Mouse (Mus musculus) hindbrain, embryonic 14.5 days (tissue): Measurements from ENCODE around the gene Cela1. TPM values are rescaled to one million over a fixed set of nuclear protein-coding genes. Genes with fewer than 3 reads are reported as not detected.

Experiments
- ATAC-seq: fragments of 200-750 bp; cut with Nextera tagmentation; 2 replicates; pipeline ENCODE4 v1.8.0; 2017; ENCODE audit warnings: moderate number of reproducible peaks, mild to moderate bottlenecking, moderate TSS enrichment, moderate library complexity; ENCODE audit not compliant: low FRiP score
- DNase-seq: peaks from one replicate; pipeline ENCODE4 v3.0.0-alpha.2; 2015; ENCODE audit warnings: low spot score
- H3K27ac ChIP-seq: fragments of 300-500 bp; sonication (generic); 2 replicates; pipeline ENCODE4 v1.5.1; 2014; ENCODE audit warnings: mild to moderate bottlenecking, moderate library complexity
- H3K27me3 ChIP-seq: fragments of 300-500 bp; sonication (generic); 2 replicates; pipeline ENCODE4 v1.6.1; 2014; ENCODE audit warnings: mild to moderate bottlenecking, low read length, mixed read lengths; ENCODE audit not compliant: control insufficient read depth, insufficient read depth
- H3K36me3 ChIP-seq: fragments of 300-500 bp; sonication (generic); replicated peaks from 2 replicates; pipeline ENCODE4 v1.6.1; 2014; ENCODE audit not compliant: control insufficient read depth, insufficient read depth
- H3K4me1 ChIP-seq: fragments of 300-500 bp; sonication (generic); replicated peaks from 2 replicates; pipeline ENCODE4 v1.6.1; 2014; ENCODE audit warnings: antibody characterized with exemption, low read length, mixed read lengths; ENCODE audit not compliant: control insufficient read depth, insufficient read depth
- H3K4me2 ChIP-seq: fragments of 300-500 bp; sonication (generic); replicated peaks from 2 replicates; pipeline ENCODE4 v1.6.1; 2014; ENCODE audit warnings: mild to moderate bottlenecking, moderate library complexity
- H3K4me3 ChIP-seq: fragments of 300-500 bp; sonication (generic); replicated peaks from 2 replicates; pipeline ENCODE4 v1.5.1; 2014; ENCODE audit warnings: mild to moderate bottlenecking, low read length
- H3K9ac ChIP-seq: fragments of 300-500 bp; sonication (generic); 2 replicates; pipeline ENCODE4 v1.6.1; 2014
- H3K9me3 ChIP-seq: fragments of 300-500 bp; sonication (generic); 2 replicates; pipeline ENCODE4 v1.6.1; 2016; ENCODE audit warnings: low read length; ENCODE audit not compliant: control insufficient read depth
- WGBS: fragments of 180-500 bp; shearing (Covaris S2); extraction: QIAGEN DNeasy Blood & Tissue Kit; methylation state at CpG from one replicate; pipeline ENCODE4 v1.1.7; 2014; 5-methylcytosine and 5-hydroxymethylcytosine counted together
- polyA plus RNA-seq: library from polyadenylated mRNA; unstranded; fragments of >200 nt; fragmentation: Nextera tagmentation; extraction: Ambion mirVana; gene quantifications from 2 replicates; pipeline ENCODE4 v1.2.1, GENCODE M21; 2014

Cela1 gene
- polyA plus RNA-seq, 1 experiment from 2014 or later, result 1.0 TPM

GRCm38 (mm10) chr15:100669337-100669736 lies 18.4 kb downstream of the Cela1 start, which contains the start of gene Bin2:
Gene Bin2 (minus strand): TSS chr15:100669553.
- Histone ChIP-seq H3K9me3 (no peaks in the 10 kb centered on the region), H3K4me2 (no peak within 1 kb of the TSS), H3K9ac (no peak within 1 kb of the TSS), H3K27me3 (no peaks in the 10 kb centered on the region), H3K4me3 (no peak within 1 kb of the TSS), H3K27ac (no peak within 1 kb of the TSS), H3K36me3 (no peaks in the 10 kb centered on the region), H3K4me1 (no peaks in the 10 kb centered on the region)
- DNase-seq (no peak), ATAC-seq (no peak)
- WGBS, result 89% methylated on average over 19 of the region's 20 CpGs

- no peak for ATAC-seq
- DNase-seq, result no peak
- H3K36me3 ChIP-seq, result no peaks in the 10 kb centered on the region
- H3K4me3 ChIP-seq, result no peak overlapping the region
- H3K4me2 ChIP-seq, result no peak overlapping the region
- H3K4me1 ChIP-seq, result no peaks in the 10 kb centered on the region
- H3K27ac ChIP-seq, result no peak overlapping the region
- H3K9me3 ChIP-seq, result no peaks in the 10 kb centered on the region
- no peak overlapping the region for H3K9ac ChIP-seq
- 91% methylated on average over 5 of the region's 5 CpGs for WGBS
- no peaks in the 10 kb centered on the region for H3K27me3 ChIP-seq
Observed at GRCm38 (mm10) chr15:100667871-100668545, 19.7 kb downstream of the Cela1 start.

- Histone ChIP-seq H3K4me2 (no peak overlapping the region), H3K9me3 (no peaks in the 10 kb centered on the region), H3K9ac (no peak overlapping the region), H3K27ac (no peak overlapping the region), H3K27me3 (no peaks in the 10 kb centered on the region), H3K4me3 (no peak overlapping the region), H3K4me1 (no peaks in the 10 kb centered on the region), H3K36me3 (no peaks in the 10 kb centered on the region)
- ATAC-seq (no peak), DNase-seq (no peak)
- WGBS, result 65% methylated on average over 6 of the region's 6 CpGs
Observed at GRCm38 (mm10) chr15:100667420-100667819, 20.3 kb downstream of the Cela1 start.

GRCm38 (mm10) chr15:100666851-100667250 lies 20.9 kb downstream of the Cela1 start:
- no peak overlapping the region for H3K4me3 ChIP-seq
- 37% methylated on average over 12 of the region's 12 CpGs for WGBS
- no peak for DNase-seq
- no peaks in the 10 kb centered on the region for H3K27me3 ChIP-seq
- H3K4me2 ChIP-seq, result no peak overlapping the region
- no peak overlapping the region for H3K27ac ChIP-seq
- no peak for ATAC-seq
- H3K9ac ChIP-seq, result no peak overlapping the region
- H3K36me3 ChIP-seq, result no peaks in the 10 kb centered on the region
- H3K9me3 ChIP-seq, result no peaks in the 10 kb centered on the region
- no peaks in the 10 kb centered on the region for H3K4me1 ChIP-seq

GRCm38 (mm10) chr15:100666219-100666696 lies 21.5 kb downstream of the Cela1 start:
- H3K27me3 ChIP-seq, result no peaks in the 10 kb centered on the region
- no peak for DNase-seq

GRCm38 (mm10) chr15:100665411-100666218 lies 22.1 kb downstream of the Cela1 start:
- Histone ChIP-seq H3K36me3 (no peaks in the 10 kb centered on the region), H3K9me3 (no peaks in the 10 kb centered on the region), H3K9ac (no peak overlapping the region), H3K27ac (no peak overlapping the region), H3K4me2 (no peak overlapping the region), H3K4me3 (no peak overlapping the region), H3K27me3 (no peaks in the 10 kb centered on the region), H3K4me1 (no peaks in the 10 kb centered on the region)
- DNase-seq, result no peak
- no peak for ATAC-seq
- 46% methylated on average over 9 of the region's 9 CpGs for WGBS

More at GRCm38 (mm10) chr15:100666219-100666696, 21.5 kb downstream of the Cela1 start:
- no peak overlapping the region for H3K27ac ChIP-seq
- H3K9ac ChIP-seq, result no peak overlapping the region
- ATAC-seq, result no peak
- no peaks in the 10 kb centered on the region for H3K4me1 ChIP-seq
- H3K36me3 ChIP-seq, result no peaks in the 10 kb centered on the region
- no peak overlapping the region for H3K4me2 ChIP-seq
- WGBS, result 8% methylated on average over 7 of the region's 7 CpGs
- no peak overlapping the region for H3K4me3 ChIP-seq
- no peaks in the 10 kb centered on the region for H3K9me3 ChIP-seq

GRCm38 (mm10) chr15:100664813-100665274 lies 22.9 kb downstream of the Cela1 start:
- H3K27ac ChIP-seq, result no peak overlapping the region
- DNase-seq, result no peak
- WGBS, result 87% methylated on average over 9 of the region's 9 CpGs
- H3K9me3 ChIP-seq, result no peaks in the 10 kb centered on the region
- H3K4me2 ChIP-seq, result no peak overlapping the region
- no peak overlapping the region for H3K4me3 ChIP-seq
- H3K36me3 ChIP-seq, result no peaks in the 10 kb centered on the region
- H3K4me1 ChIP-seq, result no peaks in the 10 kb centered on the region
- ATAC-seq, result no peak
- H3K27me3 ChIP-seq, result no peaks in the 10 kb centered on the region
- H3K9ac ChIP-seq, result no peak overlapping the region

GRCm38 (mm10) chr15:100660805-100661204 lies 26.9 kb downstream of the Cela1 start:
- no peak overlapping the region for H3K4me3 ChIP-seq
- 91% methylated on average over 5 of the region's 5 CpGs for WGBS
- no peaks in the 10 kb centered on the region for H3K27me3 ChIP-seq
- no peaks in the 10 kb centered on the region for H3K36me3 ChIP-seq
- no peaks in the 10 kb centered on the region for H3K4me1 ChIP-seq
- no peak overlapping the region for H3K27ac ChIP-seq
- DNase-seq, result no peak
- H3K9me3 ChIP-seq, result no peaks in the 10 kb centered on the region
- H3K9ac ChIP-seq, result no peak overlapping the region
- ATAC-seq, result no peak
- no peak overlapping the region for H3K4me2 ChIP-seq

- Histone ChIP-seq H3K9ac (no peak overlapping the region), H3K4me1 (no peaks in the 10 kb centered on the region), H3K36me3 (no peaks in the 10 kb centered on the region), H3K9me3 (no peaks in the 10 kb centered on the region), H3K4me3 (no peak overlapping the region), H3K27ac (no peak overlapping the region), H3K4me2 (no peak overlapping the region), H3K27me3 (no peaks in the 10 kb centered on the region)
- ATAC-seq (no peak), DNase-seq (no peak)
- 84% methylated on average over 9 of the region's 9 CpGs for WGBS
Observed at GRCm38 (mm10) chr15:100660306-100660705, 27.4 kb downstream of the Cela1 start.
